Mouse (Mus musculus): ENCODE measurements around the gene Cldn7. TPM values are rescaled to one million over a fixed set of nuclear protein-coding genes. Genes with fewer than 3 reads are reported as not detected.

The Cldn7 gene
- polyA plus RNA-seq, 1 experiment from 2014 or later, result 238 TPM

- H3K9ac ChIP-seq (ENCODE audit: low read depth, low read length), result peak overlapping the region; percentile 68
- peak overlapping the region; percentile 47 for H3K4me3 ChIP-seq (replicated peaks; ENCODE audit: low read depth, low read length)
- 0 out of 2 replicates have a peak, but pooled peaks have one; percentile 8 for ATAC-seq (replicated peaks; ENCODE audit: low FRiP score, low read depth)
- no peak for TF ChIP-seq CTCF (IDR thresholded peaks at IDR 0.05; ENCODE audit: low read depth)
- no peaks in the 10 kb centered on the region for H3K36me3 ChIP-seq (ENCODE audit: insufficient read depth, low read length)
- H3K4me1 ChIP-seq (replicated peaks; ENCODE audit: insufficient read depth, low read length), result peaks cover 24% of the 10 kb centered on the region
- under 1% methylated on average over 30 of the region's 30 CpGs for WGBS
- H3K27me3 ChIP-seq (ENCODE audit: insufficient read depth, low read length), result no peaks in the 10 kb centered on the region; the same call in 1 of the 2 replicates
- H3K9me3 ChIP-seq (replicated peaks; ENCODE audit: low read length), result no peaks in the 10 kb centered on the region
- peak overlapping the region; percentile 80 for H3K27ac ChIP-seq
- DNase-seq (ENCODE audit: low spot score), result peak; percentile 48
- peak overlapping the region; percentile 99 for H3K4me2 ChIP-seq (ENCODE audit: low read length)
Measured at GRCm38 (mm10) chr11:69936156-69936555, 28.4 kb upstream of the Cldn7 start.

GRCm38 (mm10) chr11:69936714-69937347, 27.7 kb upstream of the Cldn7 start:
- peaks cover 24% of the 10 kb centered on the region for H3K4me1 ChIP-seq (replicated peaks; ENCODE audit: insufficient read depth, low read length)

GRCm38 (mm10) chr11:69937385-69937784, 27.2 kb upstream of the Cldn7 start:
- Histone ChIP-seq H3K9me3 (replicated peaks; ENCODE audit: low read length) (no peaks in the 10 kb centered on the region), H3K4me2 (ENCODE audit: low read length) (no peak overlapping the region), H3K27ac (peak overlapping the region; percentile 80), H3K4me1 (replicated peaks; ENCODE audit: insufficient read depth, low read length) (peaks cover 24% of the 10 kb centered on the region), H3K4me3 (replicated peaks; ENCODE audit: low read depth, low read length) (no peak overlapping the region), H3K36me3 (ENCODE audit: insufficient read depth, low read length) (no peaks in the 10 kb centered on the region), H3K9ac (ENCODE audit: low read depth, low read length) (no peak overlapping the region), H3K27me3 (ENCODE audit: insufficient read depth, low read length) (no peaks in the 10 kb centered on the region; the same call in 1 of the 2 replicates)
- no peak for DNase-seq (ENCODE audit: low spot score)
- TF ChIP-seq CTCF (IDR thresholded peaks at IDR 0.05; ENCODE audit: low read depth), result no peak
- 24% methylated on average over 4 of the region's 4 CpGs for WGBS
- ATAC-seq (replicated peaks; ENCODE audit: low FRiP score, low read depth), result no peak

More at GRCm38 (mm10) chr11:69936714-69937347, 27.7 kb upstream of the Cldn7 start:
- no peaks in the 10 kb centered on the region; the same call in 1 of the 2 replicates for H3K27me3 ChIP-seq (ENCODE audit: insufficient read depth, low read length)
- ATAC-seq (replicated peaks; ENCODE audit: low FRiP score, low read depth) (no peak), DNase-seq (ENCODE audit: low spot score) (no peak)
- H3K9me3 ChIP-seq (replicated peaks; ENCODE audit: low read length), result no peaks in the 10 kb centered on the region
- TF ChIP-seq CTCF (IDR thresholded peaks at IDR 0.05; ENCODE audit: low read depth), result no peak
- H3K9ac ChIP-seq (ENCODE audit: low read depth, low read length), result peak overlapping the region; percentile 68; the same call in 1 of the 2 replicates
- H3K4me3 ChIP-seq (replicated peaks; ENCODE audit: low read depth, low read length), result peak overlapping the region; percentile 47; the same call in 1 of the 2 replicates
- no peaks in the 10 kb centered on the region for H3K36me3 ChIP-seq (ENCODE audit: insufficient read depth, low read length)
- peak overlapping the region; percentile 80 for H3K27ac ChIP-seq
- WGBS, result 26% methylated on average over 9 of the region's 9 CpGs
- H3K4me2 ChIP-seq (ENCODE audit: low read length), result peak overlapping the region; percentile 99

GRCm38 (mm10) chr11:69937834-69938233, 26.7 kb upstream of the Cldn7 start:
- Histone ChIP-seq H3K9ac (ENCODE audit: low read depth, low read length) (no peak overlapping the region), H3K4me2 (ENCODE audit: low read length) (no peak overlapping the region), H3K36me3 (ENCODE audit: insufficient read depth, low read length) (no peaks in the 10 kb centered on the region), H3K27me3 (ENCODE audit: insufficient read depth, low read length) (no peaks in the 10 kb centered on the region; the same call in 1 of the 2 replicates), H3K4me3 (replicated peaks; ENCODE audit: low read depth, low read length) (no peak overlapping the region), H3K4me1 (replicated peaks; ENCODE audit: insufficient read depth, low read length) (peaks cover 24% of the 10 kb centered on the region), H3K9me3 (replicated peaks; ENCODE audit: low read length) (no peaks in the 10 kb centered on the region), H3K27ac (peak overlapping the region; percentile 80)
- ATAC-seq (replicated peaks; ENCODE audit: low FRiP score, low read depth), result no peak
- no peak for DNase-seq (ENCODE audit: low spot score)
- 59% methylated on average over 5 of the region's 5 CpGs for WGBS
- no peak for TF ChIP-seq CTCF (IDR thresholded peaks at IDR 0.05; ENCODE audit: low read depth)

- ATAC-seq (replicated peaks; ENCODE audit: low FRiP score, low read depth) (no peak), DNase-seq (ENCODE audit: low spot score) (no peak)
- TF ChIP-seq CTCF (IDR thresholded peaks at IDR 0.05; ENCODE audit: low read depth), result no peak
- WGBS, result 36% methylated on average over 9 of the region's 9 CpGs
- Histone ChIP-seq H3K27ac (0 out of 2 replicates have a peak overlapping the region, but pooled peaks have one; percentile 80), H3K4me1 (replicated peaks; ENCODE audit: insufficient read depth, low read length) (peaks cover 24% of the 10 kb centered on the region), H3K9ac (ENCODE audit: low read depth, low read length) (no peak overlapping the region), H3K36me3 (ENCODE audit: insufficient read depth, low read length) (no peaks in the 10 kb centered on the region), H3K9me3 (replicated peaks; ENCODE audit: low read length) (no peaks in the 10 kb centered on the region), H3K4me2 (ENCODE audit: low read length) (no peak overlapping the region), H3K4me3 (replicated peaks; ENCODE audit: low read depth, low read length) (no peak overlapping the region), H3K27me3 (ENCODE audit: insufficient read depth, low read length) (no peaks in the 10 kb centered on the region; the same call in 1 of the 2 replicates)
Measured at GRCm38 (mm10) chr11:69938401-69938979, 26.1 kb upstream of the Cldn7 start.

- Histone ChIP-seq H3K4me2 (ENCODE audit: low read length) (no peak overlapping the region), H3K27ac (no peak overlapping the region), H3K36me3 (ENCODE audit: insufficient read depth, low read length) (no peaks in the 10 kb centered on the region), H3K4me3 (replicated peaks; ENCODE audit: low read depth, low read length) (no peak overlapping the region), H3K9me3 (replicated peaks; ENCODE audit: low read length) (no peaks in the 10 kb centered on the region), H3K9ac (ENCODE audit: low read depth, low read length) (no peak overlapping the region), H3K27me3 (ENCODE audit: insufficient read depth, low read length) (no peaks in the 10 kb centered on the region; the same call in 1 of the 2 replicates), H3K4me1 (replicated peaks; ENCODE audit: insufficient read depth, low read length) (peaks cover 24% of the 10 kb centered on the region)
- DNase-seq (ENCODE audit: low spot score) (no peak), ATAC-seq (replicated peaks; ENCODE audit: low FRiP score, low read depth) (no peak)
- no peak for TF ChIP-seq CTCF (IDR thresholded peaks at IDR 0.05; ENCODE audit: low read depth)
- 56% methylated on average over 5 of the region's 5 CpGs for WGBS
Measured at GRCm38 (mm10) chr11:69939181-69939580, 25.4 kb upstream of the Cldn7 start.

All from kidney, postnatal 0 days (tissue).